Mouse (Mus musculus) intestine, embryonic 16.5 days (tissue): ENCODE results near the gene Siva1. TPM values are rescaled to one million over a fixed set of nuclear protein-coding genes. Genes with fewer than 3 reads are reported as not detected.

Source experiments
- ATAC-seq: fragments of 200-750 bp; cut with Nextera tagmentation; 2 replicates; pipeline ENCODE4 v1.8.0; 2017; ENCODE audit warnings: moderate TSS enrichment, moderate library complexity
- H3K27ac ChIP-seq: fragments of 300-500 bp; sonication (generic); 2 replicates; pipeline ENCODE4 v1.5.1; 2014; ENCODE audit warnings: mild to moderate bottlenecking, low read length
- H3K27me3 ChIP-seq: fragments of 300-500 bp; sonication (generic); replicated peaks from 2 replicates; pipeline ENCODE4 v1.6.1; 2014; ENCODE audit warnings: low read length, control low read depth, mixed read lengths; ENCODE audit not compliant: control insufficient read depth, insufficient read depth
- H3K36me3 ChIP-seq: fragments of 300-500 bp; sonication (generic); 2 replicates; pipeline ENCODE4 v1.6.1; 2014; ENCODE audit warnings: low read length, control low read depth; ENCODE audit not compliant: control insufficient read depth, insufficient read depth
- H3K4me1 ChIP-seq: fragments of 300-500 bp; sonication (generic); 2 replicates; pipeline ENCODE4 v1.6.1; 2014; ENCODE audit warnings: low read length, control low read depth, mixed read lengths; ENCODE audit not compliant: control insufficient read depth, insufficient read depth
- H3K4me2 ChIP-seq: fragments of 300-500 bp; sonication (generic); 2 replicates; pipeline ENCODE4 v1.6.1; 2014; ENCODE audit warnings: low read depth, low read length, control low read depth
- H3K4me3 ChIP-seq: fragments of 300-500 bp; sonication (generic); 2 replicates; pipeline ENCODE4 v1.5.1; 2014; ENCODE audit warnings: mild to moderate bottlenecking, low read length
- H3K9ac ChIP-seq: fragments of 300-500 bp; sonication (generic); 2 replicates; pipeline ENCODE4 v1.6.1; 2014; ENCODE audit warnings: low read depth, low read length
- H3K9me3 ChIP-seq: fragments of 300-500 bp; sonication (generic); 2 replicates; pipeline ENCODE4 v1.6.1; 2016; ENCODE audit warnings: low read length, control low read depth; ENCODE audit not compliant: control insufficient read depth
- WGBS: fragments of 180-500 bp; shearing (Covaris S2); extraction: QIAGEN DNeasy Blood & Tissue Kit; methylation state at CpG from one replicate; pipeline ENCODE4 v1.1.7; 2014; 5-methylcytosine and 5-hydroxymethylcytosine counted together
- polyA plus RNA-seq: library from polyadenylated mRNA; unstranded; fragments of >200 nt; fragmentation: Nextera tagmentation; extraction: Ambion mirVana; gene quantifications from 2 replicates; pipeline ENCODE4 v1.2.1, GENCODE M21; 2015

The Siva1 gene
- polyA plus RNA-seq, 1 experiment from 2014 or later: 186 TPM

GRCm38 (mm10) chr12:112644855-112645506, 502 bp downstream of the Siva1 start:
- H3K9ac ChIP-seq: peak overlapping the region; percentile 82
- WGBS: under 1% methylated on average over 75 of the region's 75 CpGs
- H3K4me2 ChIP-seq: peak overlapping the region; percentile 90
- ATAC-seq: peak; percentile 49
- peak overlapping the region; percentile 61 for H3K4me3 ChIP-seq
- H3K36me3 ChIP-seq: peaks cover 7% of the 10 kb centered on the region
- H3K4me1 ChIP-seq: peaks cover 14% of the 10 kb centered on the region
- H3K9me3 ChIP-seq: no peaks in the 10 kb centered on the region
- no peaks in the 10 kb centered on the region for H3K27me3 ChIP-seq
- H3K27ac ChIP-seq: peak overlapping the region; percentile 68

- Histone ChIP-seq H3K9ac (peak overlapping the region; percentile 82), H3K27ac (no peak overlapping the region; the same call in 1 of the 2 replicates), H3K4me1 (peaks cover 14% of the 10 kb centered on the region), H3K4me3 (peak overlapping the region; percentile 61), H3K27me3 (no peaks in the 10 kb centered on the region), H3K36me3 (peaks cover 7% of the 10 kb centered on the region), H3K4me2 (peak overlapping the region; percentile 90), H3K9me3 (no peaks in the 10 kb centered on the region)
- ATAC-seq: no peak
- 48% methylated on average over 6 of the region's 6 CpGs for WGBS
Measured at GRCm38 (mm10) chr12:112646139-112646538, 1.7 kb downstream of the Siva1 start.

- Histone ChIP-seq H3K4me3 (no peak overlapping the region), H3K9ac (no peak overlapping the region), H3K27me3 (no peaks in the 10 kb centered on the region), H3K9me3 (no peaks in the 10 kb centered on the region), H3K27ac (no peak overlapping the region), H3K4me1 (peaks cover 16% of the 10 kb centered on the region), H3K4me2 (no peak overlapping the region), H3K36me3 (peaks cover 7% of the 10 kb centered on the region)
- 88% methylated on average over 5 of the region's 5 CpGs for WGBS
- ATAC-seq: no peak
Measured at GRCm38 (mm10) chr12:112648081-112648480, 3.6 kb downstream of the Siva1 start.

DNA sequence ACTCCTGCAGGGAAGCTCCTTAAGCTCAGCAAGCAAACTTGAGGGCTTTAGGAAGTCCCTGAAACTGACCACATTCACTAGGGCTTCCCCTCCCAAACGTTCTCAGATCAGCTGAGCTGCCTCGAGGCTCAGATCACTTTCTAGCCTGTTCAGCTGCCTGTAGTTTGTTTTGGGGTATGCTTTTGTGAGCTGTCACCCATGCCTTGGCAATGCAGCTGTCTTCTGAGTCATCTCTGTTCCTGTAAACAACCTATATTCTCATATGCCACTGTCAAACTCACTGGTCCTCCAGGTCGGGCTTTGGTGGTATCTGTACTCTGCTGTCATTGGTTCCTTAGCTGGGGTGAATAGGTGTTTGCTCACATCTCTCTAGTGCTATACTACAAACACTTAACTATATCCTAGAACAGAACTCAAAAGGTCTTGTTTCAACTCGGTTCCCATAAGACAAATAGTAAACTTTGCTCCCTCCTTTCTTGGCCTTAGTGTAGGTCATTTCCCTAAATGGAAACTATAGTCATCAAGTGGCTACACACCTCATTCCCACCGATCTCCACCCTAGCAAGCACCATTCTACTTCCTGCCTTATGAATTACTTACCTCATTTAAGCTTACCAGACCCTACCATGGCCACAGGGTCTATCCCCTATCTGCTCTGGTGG, 7.4 kb downstream of the Siva1 start:
- H3K36me3 ChIP-seq: peaks cover 25% of the 10 kb centered on the region
- ATAC-seq: no peak
- WGBS: 72% methylated on average over 5 of the region's 5 CpGs

GRCm38 (mm10) chr12:112653157-112653824, 8.8 kb downstream of the Siva1 start:
- ATAC-seq: peak; percentile 71
- Histone ChIP-seq H3K9me3 (no peaks in the 10 kb centered on the region), H3K27me3 (no peaks in the 10 kb centered on the region), H3K4me3 (no peak overlapping the region), H3K9ac (no peak overlapping the region), H3K4me1 (peaks cover 19% of the 10 kb centered on the region), H3K27ac (peak overlapping the region; percentile 23; the same call in 1 of the 2 replicates), H3K36me3 (peaks cover 35% of the 10 kb centered on the region), H3K4me2 (no peak overlapping the region)
- WGBS: 33% methylated on average over 7 of the region's 7 CpGs

More for the DNA sequence above, 7.4 kb downstream of the Siva1 start:
- Histone ChIP-seq H3K4me2 (no peak overlapping the region), H3K4me3 (no peak overlapping the region), H3K9ac (no peak overlapping the region), H3K4me1 (peaks cover 19% of the 10 kb centered on the region), H3K27me3 (no peaks in the 10 kb centered on the region), H3K9me3 (no peaks in the 10 kb centered on the region), H3K27ac (no peak overlapping the region)

DNA sequence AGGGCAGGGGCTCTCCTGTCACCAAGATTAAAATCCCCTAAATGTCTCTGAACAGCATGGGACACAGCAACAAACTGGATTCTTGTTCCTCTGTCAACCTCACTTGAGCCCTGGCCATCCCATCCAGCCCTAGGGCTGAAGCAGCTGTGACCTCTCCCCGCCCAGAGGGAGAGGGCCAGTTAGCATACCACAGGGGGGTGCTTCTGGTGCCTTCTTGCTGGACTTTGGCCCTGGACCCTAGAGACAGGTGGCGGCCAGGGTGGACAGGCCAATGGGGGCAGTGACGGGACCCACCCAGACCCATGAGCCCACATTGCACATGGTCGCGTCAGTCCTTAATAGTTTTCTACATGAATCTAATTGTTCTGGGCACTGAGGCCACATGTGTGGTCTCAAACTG, 9.6 kb downstream of the Siva1 start:
- Histone ChIP-seq H3K27me3 (no peaks in the 10 kb centered on the region), H3K4me1 (peaks cover 24% of the 10 kb centered on the region), H3K4me2 (no peak overlapping the region), H3K9ac (no peak overlapping the region), H3K27ac (no peak overlapping the region), H3K9me3 (no peaks in the 10 kb centered on the region), H3K36me3 (peaks cover 34% of the 10 kb centered on the region), H3K4me3 (no peak overlapping the region)
- WGBS: 85% methylated on average over 5 of the region's 5 CpGs
- no peak for ATAC-seq

DNA sequence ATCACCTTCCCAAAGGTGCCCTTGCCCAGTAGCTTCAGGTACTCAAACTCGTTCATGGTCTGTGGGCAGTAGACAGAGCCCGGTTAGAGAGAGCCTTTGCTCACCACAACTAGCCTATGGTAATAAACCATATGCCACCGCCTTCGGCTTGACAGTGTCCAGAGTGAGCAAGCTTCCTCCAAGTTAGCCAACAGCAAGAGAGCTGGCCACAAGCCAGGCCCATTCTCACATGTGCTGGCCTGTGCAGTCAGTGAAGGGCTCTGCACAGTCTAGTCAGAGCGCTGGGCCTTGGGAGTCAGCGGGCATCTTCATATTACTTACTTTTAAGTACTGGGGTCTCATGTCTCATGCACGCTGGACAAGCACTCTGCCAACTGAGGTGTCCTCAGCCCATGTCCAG, 14.1 kb downstream of the Siva1 start:
- H3K4me1 ChIP-seq: peaks cover 57% of the 10 kb centered on the region
- no peak for ATAC-seq
- H3K27me3 ChIP-seq: no peaks in the 10 kb centered on the region
- H3K9ac ChIP-seq: no peak overlapping the region
- H3K4me3 ChIP-seq: no peak overlapping the region
- no peak overlapping the region for H3K4me2 ChIP-seq
- no peaks in the 10 kb centered on the region for H3K9me3 ChIP-seq
- 81% methylated on average over 7 of the region's 7 CpGs for WGBS
- peaks cover 54% of the 10 kb centered on the region for H3K36me3 ChIP-seq
- H3K27ac ChIP-seq: no peak overlapping the region

DNA sequence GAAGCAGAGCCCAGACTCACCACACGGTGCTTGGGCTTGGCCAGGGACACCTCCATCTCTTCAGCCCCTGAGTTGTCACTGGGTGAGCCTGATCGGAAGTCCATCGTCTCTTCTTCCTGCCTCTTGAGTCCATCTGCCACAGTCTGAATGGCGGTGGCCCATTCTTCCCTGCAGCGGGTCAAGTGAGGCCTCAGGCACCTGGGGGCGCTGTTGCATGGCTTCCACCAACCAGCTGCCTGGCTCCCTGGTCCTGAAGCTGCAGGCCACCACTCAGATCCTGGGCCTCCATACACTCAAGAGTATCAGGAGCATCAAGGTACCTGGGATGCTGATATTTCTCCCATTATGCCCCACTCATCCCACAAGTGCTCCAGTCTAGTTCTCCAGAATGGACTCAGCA, 14.6 kb downstream of the Siva1 start:
- no peak for ATAC-seq
- no peak overlapping the region for H3K9ac ChIP-seq

GRCm38 (mm10) chr12:112660576-112661326, 16.3 kb downstream of the Siva1 start:
- Histone ChIP-seq H3K36me3 (peaks cover 52% of the 10 kb centered on the region), H3K27me3 (no peaks in the 10 kb centered on the region), H3K27ac (peak overlapping the region; percentile 89), H3K9ac (peak overlapping the region; percentile 50), H3K4me3 (peak overlapping the region; percentile 4; the same call in 1 of the 2 replicates), H3K9me3 (no peaks in the 10 kb centered on the region), H3K4me1 (peaks cover 64% of the 10 kb centered on the region), H3K4me2 (peak overlapping the region; percentile 38)
- WGBS: 22% methylated on average over 5 of the region's 5 CpGs
- ATAC-seq: peak; percentile 91

More for the DNA sequence above, 14.6 kb downstream of the Siva1 start:
- 83% methylated on average over 6 of the region's 6 CpGs for WGBS
- no peaks in the 10 kb centered on the region for H3K9me3 ChIP-seq
- no peak overlapping the region for H3K27ac ChIP-seq
- H3K27me3 ChIP-seq: no peaks in the 10 kb centered on the region
- H3K36me3 ChIP-seq: peaks cover 59% of the 10 kb centered on the region
- H3K4me1 ChIP-seq: peaks cover 58% of the 10 kb centered on the region
- no peak overlapping the region for H3K4me2 ChIP-seq
- no peak overlapping the region for H3K4me3 ChIP-seq
